Mouse (Mus musculus) v-Abl transformed pro-B cells (cell line): ENCODE results near the gene Znrf4.

Experiments used
- in situ Hi-C, 2 experiments: fragments of 400-800 bp; cut with MboI; formaldehyde crosslinking; loops; one replicate each; pipeline ENCODE4 v1.15.1; 2025; ENCODE audit not compliant: unreplicated experiment in 2 of 2

Gene Znrf4

DNA sequence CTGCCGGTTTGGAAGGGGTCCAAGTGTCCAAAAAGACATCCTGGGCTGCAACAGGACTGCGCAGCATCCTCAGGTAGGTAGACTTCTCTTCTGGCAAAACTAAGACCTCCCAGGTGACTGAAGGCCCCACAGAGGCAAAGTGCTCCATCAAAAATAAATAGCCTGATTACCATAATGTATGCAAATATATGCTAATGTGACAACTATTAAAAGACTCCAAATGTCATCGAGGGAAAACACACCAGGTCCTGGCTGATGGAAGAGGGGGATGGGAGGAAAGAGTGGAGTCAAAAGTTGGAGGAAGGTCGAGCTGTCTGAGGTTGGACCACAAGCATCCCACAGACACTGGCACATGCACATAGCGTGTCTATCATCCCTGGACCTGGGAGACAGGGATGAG, 13.0 kb downstream of the Znrf4 start:
- in situ Hi-C loops = no loop called here

- in situ Hi-C loops = no loop called here
These were observed 17.8 kb downstream of the Znrf4 start for GRCm38 (mm10) chr17:56494480-56494879.

DNA sequence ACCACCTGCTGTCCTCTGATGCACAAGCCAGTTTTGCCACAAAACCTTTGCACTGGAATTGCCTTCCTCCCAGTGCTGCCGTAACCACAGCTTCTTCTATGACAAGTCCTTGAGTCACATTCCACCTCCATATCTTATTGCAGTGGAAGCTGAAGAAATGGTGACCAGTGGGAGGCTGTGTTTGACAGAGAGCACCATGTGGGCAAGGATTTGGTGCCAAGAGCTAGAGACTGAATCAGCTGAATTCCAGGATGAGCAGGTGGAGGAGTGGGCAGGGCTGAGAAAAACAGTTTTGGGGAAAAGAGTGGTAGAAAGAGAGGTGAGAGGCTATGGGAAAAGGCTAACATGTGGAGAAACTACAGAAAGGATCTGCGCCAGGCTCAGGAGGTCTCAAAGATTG, 18.4 kb downstream of the Znrf4 start:
- in situ Hi-C loops = no loop called here

DNA sequence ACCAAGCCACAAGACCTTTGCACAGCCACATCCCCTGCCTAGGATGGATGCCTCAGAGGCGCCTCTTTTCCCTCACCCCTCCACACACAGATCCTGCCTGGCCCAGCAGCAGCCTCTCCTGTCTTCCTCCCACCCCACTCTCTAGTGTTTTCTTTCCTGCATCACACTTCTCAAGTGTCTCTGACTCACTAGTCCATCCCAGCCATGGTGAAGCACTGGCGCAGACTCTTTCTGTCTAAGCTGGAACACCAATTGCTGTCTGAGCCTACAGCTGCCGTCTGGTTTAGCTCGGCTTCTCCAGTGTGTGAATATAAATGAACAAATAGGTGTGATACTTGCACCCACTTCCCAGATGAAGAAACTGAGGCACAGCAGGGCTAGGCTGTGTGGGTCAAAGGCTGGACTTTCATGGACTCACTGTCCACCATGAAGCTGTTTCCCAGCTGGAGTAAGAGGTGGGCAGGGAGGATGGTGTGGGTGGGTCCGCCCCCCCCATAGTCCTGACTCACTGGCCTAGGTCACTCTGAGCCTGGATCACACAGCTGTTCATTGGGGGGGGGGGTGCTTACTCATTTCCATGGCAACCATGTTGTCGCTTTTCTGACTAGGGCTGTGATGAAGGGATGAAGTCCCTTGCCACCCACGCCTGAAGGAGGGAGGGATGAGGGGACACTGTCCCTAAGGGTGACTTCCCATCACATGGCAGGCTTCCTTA, 21.6 kb downstream of the Znrf4 start:
- in situ Hi-C loops = no loop called here

DNA sequence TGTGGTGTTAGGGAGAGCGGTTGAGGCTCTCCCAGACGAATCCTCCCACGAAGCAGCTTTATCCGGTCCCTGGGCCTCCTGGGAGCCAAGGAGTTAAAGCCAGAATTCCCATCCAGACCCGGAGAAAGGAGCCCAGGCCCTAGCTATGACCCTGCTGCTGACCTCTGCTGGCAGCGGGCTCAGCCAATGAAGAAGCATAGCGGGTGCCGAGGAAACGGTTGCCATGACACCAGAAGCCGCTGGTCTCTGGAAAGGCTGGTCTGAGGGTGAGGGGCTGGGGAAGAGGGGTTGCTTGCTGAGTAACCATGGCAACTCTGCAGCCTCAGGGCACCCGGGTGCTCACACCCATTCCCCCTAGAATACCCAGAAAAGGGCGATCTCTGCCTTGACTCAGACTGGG, 24.2 kb downstream of the Znrf4 start:
- in situ Hi-C loops = no loop called here

DNA sequence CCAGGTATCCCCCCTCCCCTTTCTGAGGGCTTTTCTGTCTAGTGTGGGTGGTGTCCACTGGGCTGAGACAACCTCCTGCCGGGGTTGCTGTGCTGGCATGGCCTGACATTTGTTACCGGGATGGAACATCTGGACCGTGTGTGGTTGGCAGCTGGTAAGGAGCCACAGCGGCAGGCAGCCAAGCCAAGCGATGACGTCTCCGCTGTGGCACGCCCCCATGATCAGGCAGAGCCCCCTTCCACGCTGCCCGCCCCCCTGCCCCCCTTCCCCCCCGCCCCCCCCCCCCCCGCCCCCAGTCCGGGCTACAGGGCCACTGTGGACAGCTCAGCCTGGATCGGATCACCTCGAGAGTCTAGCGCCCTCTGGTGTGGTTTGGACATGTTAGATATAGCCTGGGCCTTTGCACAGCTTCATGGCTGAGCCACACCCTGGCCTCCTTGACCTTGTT, 24.8 kb downstream of the Znrf4 start:
- in situ Hi-C loops = no loop called here

DNA sequence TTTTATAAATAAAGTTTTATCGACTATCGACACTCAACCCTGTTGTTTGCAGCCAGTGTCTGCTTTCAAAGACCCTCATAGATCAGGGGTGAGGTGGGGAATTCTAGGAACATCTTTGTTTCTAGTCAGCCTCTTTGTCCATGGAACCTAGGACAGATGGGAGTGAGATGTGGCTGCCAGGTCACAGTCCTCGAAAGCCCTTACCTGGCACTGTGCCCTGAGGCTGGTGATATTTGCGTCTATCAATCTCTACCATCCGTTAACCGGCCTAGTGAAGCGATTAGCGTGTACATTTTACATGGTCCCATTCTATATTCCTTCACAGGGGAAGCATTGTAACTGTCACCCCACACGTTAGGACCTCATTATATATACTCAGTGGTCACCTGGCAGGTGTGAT, 26.3 kb downstream of the Znrf4 start:
- in situ Hi-C loops = no loop called here

GRCm38 (mm10) chr17:56485118-56485517, 27.1 kb downstream of the Znrf4 start:
- in situ Hi-C loops = no loop called here

DNA sequence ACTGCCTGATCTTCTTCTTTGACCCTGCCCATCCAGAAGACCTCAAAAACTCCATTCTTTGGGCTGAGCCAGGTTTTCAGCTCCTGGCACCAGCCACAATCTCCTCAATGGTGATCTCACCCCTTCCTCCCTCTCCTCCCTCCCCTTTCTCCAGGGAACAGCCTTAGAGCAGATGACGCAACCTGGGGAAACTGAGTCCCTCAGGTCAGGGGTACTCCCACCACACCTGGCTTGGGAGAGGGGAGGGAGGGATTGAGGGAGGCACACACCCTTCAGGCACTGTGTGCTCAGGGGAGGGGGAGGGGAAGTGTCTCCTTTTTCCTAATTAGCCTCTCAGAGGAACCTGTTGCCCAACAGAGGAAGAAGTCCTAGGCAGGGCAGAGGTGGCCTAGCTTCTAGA, 29.6 kb downstream of the Znrf4 start:
- in situ Hi-C loops = loop anchor here (5.0 kb wide), 3 partner anchors 70 to 190 kb away; partner anchors contain the start of genes Gm20219 (in 2 of the 2) and Ranbp3 (in 1 of the 2)

GRCm38 (mm10) chr17:56479358-56479757, 32.9 kb downstream of the Znrf4 start:
- in situ Hi-C loops = loop anchor here in 1 of 2 experiments (5.0 kb wide), 1 partner anchor 188 kb away; no protein-coding TSS in a partner anchor

DNA sequence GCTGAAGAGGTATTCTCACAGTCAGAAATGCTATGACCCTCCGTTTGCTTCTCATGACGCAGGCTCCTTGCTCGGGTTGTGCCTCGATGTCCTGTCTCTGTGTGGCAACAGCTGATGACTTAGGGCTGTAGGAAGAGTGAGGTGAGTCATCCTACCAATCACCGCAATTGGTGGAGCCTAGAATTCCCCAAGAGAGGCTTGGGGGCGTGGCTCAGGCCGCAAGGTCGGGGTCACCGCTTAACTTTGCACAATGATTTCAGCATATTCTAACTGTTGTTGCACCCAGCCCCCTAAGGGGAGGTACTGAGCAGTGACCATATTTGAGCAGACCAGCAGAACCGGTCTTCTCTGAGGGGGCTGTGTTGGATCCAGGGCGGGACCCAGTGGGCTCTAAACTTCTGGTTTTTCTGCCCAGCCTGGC, 34.0 kb downstream of the Znrf4 start:
- in situ Hi-C loops = loop anchor here in 1 of 2 experiments (5.0 kb wide), 1 partner anchor 189 kb away; no protein-coding TSS in a partner anchor

- in situ Hi-C loops = loop anchor here in 1 of 2 experiments (5.0 kb wide), 1 partner anchor 190 kb away; no protein-coding TSS in a partner anchor
These were observed 34.9 kb downstream of the Znrf4 start for GRCm38 (mm10) chr17:56477191-56477818.

GRCm38 (mm10) chr17:56476402-56476752, 35.9 kb downstream of the Znrf4 start, which contains the start of gene Ptprs:
Gene Ptprs, minus strand, starts transcription at chr17:56476483.
- in situ Hi-C loops = loop anchor here in 1 of 2 experiments (5.0 kb wide), 1 partner anchor 191 kb away; no protein-coding TSS in a partner anchor

DNA sequence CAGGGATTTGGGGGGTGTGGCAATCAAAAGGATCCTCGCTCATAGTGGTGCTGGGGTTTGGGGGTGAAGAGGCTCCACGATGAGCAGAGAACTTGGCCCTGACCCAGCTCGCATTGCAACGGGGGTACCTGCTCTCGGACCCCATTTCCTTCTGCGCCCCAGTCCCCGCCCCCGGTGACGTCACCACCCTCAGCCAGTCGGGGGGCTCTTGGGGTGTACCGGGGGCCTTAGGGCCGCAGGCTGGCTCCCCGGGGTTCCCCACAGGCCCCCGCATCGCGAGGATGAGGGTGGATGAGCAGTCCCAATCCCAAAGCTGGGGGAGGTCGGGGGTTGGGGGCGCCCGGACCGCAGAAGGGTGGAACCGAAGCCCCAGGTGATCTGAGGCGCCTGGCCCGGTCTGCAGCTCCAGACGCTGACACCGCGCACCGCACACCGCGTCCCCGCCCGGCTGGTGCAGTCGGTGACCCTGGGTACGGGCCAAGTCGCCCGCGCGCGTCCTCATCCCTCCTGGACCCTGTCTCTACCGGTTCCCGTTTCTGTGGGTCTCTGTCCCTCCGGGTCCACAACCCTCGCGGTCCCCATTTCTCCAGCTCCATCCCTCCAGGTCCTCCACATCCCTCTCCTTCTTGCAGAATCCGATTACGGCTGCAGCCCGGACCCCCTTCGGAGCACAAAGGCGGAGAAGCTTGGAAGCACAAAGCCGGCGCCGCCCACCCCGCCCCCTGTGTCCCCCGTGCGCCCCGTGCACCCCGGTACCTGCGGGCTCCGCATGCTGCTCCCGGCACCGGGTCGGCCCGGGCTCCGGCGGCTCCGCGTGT, 36.4 kb downstream of the Znrf4 start:
- in situ Hi-C loops = loop anchor here in 1 of 2 experiments (5.0 kb wide), 1 partner anchor 192 kb away; no protein-coding TSS in a partner anchor

- in situ Hi-C loops = loop anchor here in 1 of 2 experiments (5.0 kb wide), 1 partner anchor 192 kb away; no protein-coding TSS in a partner anchor
These were observed 37.2 kb downstream of the Znrf4 start for GRCm38 (mm10) chr17:56474831-56475581.

DNA sequence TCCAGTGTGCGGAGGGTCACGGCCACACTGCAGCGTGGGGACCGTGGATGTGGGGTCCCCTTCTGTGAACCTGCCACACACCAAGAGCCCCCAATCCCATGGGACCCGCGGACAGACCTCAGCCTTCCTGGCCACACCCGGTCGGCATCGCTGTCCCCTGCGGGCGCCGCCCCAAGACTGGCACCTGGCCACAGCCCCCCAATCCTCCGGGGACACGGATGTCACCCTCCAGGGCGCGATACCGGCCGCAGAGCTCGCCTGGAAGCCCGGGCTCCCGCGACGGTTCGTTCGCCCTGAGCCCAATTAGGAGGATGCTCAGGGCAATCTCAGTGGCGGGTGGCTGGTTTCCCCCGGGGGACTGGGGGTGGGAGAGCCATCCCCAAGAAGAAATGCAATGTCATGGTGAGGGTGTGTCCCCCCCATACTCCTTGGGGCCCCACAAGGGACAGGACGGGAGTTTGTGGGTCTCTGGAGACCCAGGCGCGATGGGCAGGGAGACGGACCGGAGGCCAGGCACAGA, 37.9 kb downstream of the Znrf4 start:
- in situ Hi-C loops = no loop called here

GRCm38 (mm10) chr17:56473611-56473905, 38.7 kb downstream of the Znrf4 start:
- in situ Hi-C loops = no loop called here

DNA sequence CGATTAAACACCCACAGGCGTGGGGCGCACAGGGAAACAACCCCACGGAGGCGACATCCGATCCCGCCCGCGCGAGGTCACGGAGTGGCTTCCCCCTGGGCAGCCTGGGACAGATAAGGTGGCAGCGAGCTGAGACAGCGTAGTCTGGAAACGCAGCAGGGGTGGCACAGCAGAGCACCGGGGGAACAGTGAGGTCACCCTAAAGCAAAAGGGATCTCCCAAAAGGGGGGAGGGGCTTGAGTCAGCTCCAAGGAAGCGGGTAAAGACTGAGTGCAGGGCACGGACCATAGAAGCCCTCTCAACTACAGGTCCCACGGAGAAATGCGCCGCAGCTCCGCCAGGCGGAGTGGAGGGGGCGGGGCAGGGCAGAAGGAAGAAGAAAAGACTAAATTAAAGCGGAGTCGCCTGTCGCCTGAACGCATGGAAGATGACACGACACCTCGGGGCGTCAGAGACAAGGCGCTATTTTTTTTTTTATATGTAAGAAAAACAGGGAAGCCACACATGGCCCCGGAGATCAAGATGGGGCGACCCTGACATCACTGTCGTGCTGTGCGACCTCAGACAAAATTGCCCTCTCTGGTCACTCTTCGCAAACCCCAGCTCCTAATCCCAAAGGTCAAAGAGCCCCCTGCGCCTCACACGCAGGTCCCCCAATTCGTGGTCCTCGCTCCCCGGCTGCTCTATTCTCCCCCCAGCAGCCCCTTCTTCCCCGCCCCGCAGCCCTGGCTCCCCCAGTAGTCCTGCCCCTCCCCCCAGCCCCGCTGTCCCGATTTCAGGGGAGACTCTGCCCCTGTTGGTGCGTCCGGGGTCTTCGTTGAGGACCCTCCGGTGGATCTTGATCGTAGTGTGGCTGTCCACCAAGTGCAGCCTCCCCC, 39.3 kb downstream of the Znrf4 start:
- in situ Hi-C loops = no loop called here

GRCm38 (mm10) chr17:56472121-56472520, 40.1 kb downstream of the Znrf4 start:
- in situ Hi-C loops = no loop called here
